Mouse (Mus musculus): ENCODE data around the gene Rpl9-ps6. TPM values are rescaled to one million over a fixed set of nuclear protein-coding genes. Genes with fewer than 3 reads are reported as not detected.

Gene Rpl9-ps6
- polyA plus RNA-seq, 1 experiment from 2014 or later, result 133 TPM

DNA sequence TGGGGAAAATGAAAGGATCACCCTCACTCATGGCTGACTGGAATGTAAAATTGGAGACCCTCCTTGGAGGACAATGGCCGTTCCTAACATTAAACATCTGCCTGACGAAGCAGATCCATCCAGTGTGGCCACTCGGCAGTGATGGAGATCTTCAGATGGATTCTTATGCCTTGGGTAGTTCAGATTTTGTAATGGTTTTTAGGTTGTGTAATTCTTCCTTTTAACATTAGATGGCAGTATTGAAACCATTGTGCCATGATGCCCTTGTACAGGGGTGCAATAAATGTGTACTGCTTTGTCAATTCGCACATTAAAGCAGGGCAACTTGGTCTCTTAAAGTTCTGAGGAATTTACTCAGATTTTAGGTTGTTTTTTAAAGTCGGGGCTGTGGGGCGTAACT, 35.0 kb upstream of the Rpl9-ps6 start:
- Histone ChIP-seq H3K9me3 (ENCODE audit: low read depth, low read length) (no peaks in the 10 kb centered on the region), H3K9ac (no peak overlapping the region), H3K27me3 (ENCODE audit: insufficient read depth, low read length) (no peaks in the 10 kb centered on the region), H3K4me3 (ENCODE audit: low read depth, low read length) (no peak overlapping the region), H3K4me1 (ENCODE audit: insufficient read depth) (no peaks in the 10 kb centered on the region), H3K4me2 (no peak overlapping the region), H3K27ac (ENCODE audit: low read depth) (no peak overlapping the region), H3K36me3 (ENCODE audit: insufficient read depth) (peaks cover 32% of the 10 kb centered on the region)
- ATAC-seq (ENCODE audit: insufficient read depth) (no peak), DNase-seq (peak; percentile 63)
- peak; percentile 63 for TF ChIP-seq CTCF (IDR thresholded peaks at IDR 0.05; ENCODE audit: low read depth)
- 74% methylated on average over 6 of the region's 6 CpGs for WGBS

DNA sequence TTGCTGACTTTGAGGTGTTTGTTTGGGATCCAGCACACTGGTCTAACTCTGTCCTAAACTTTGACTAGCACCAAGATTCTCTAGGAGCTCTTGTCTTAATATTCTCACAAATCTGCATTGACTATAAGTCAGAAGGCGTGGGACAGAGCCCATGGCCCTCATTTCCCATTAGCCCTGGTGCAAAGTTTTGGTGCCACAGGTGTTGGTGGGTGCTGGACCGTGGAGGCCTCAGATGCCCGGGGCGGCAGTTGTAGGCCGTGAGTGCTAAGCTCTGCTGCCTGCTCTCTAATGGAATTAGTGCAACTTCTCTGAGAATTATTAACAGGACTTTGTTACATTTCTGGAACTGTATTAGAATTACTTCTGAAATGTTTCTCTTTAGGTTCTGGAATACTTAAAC, 31.6 kb upstream of the Rpl9-ps6 start:
- Histone ChIP-seq H3K4me3 (ENCODE audit: low read depth, low read length) (no peak overlapping the region), H3K9me3 (ENCODE audit: low read depth, low read length) (no peaks in the 10 kb centered on the region), H3K4me2 (no peak overlapping the region), H3K4me1 (ENCODE audit: insufficient read depth) (no peaks in the 10 kb centered on the region), H3K9ac (no peak overlapping the region), H3K27ac (ENCODE audit: low read depth) (no peak overlapping the region), H3K36me3 (ENCODE audit: insufficient read depth) (peaks cover 51% of the 10 kb centered on the region), H3K27me3 (ENCODE audit: insufficient read depth, low read length) (no peaks in the 10 kb centered on the region)
- no peak for TF ChIP-seq CTCF (IDR thresholded peaks at IDR 0.05; ENCODE audit: low read depth)
- ATAC-seq (ENCODE audit: insufficient read depth) (no peak), DNase-seq (no peak)
- WGBS, result 93% methylated on average over 5 of the region's 5 CpGs

DNA sequence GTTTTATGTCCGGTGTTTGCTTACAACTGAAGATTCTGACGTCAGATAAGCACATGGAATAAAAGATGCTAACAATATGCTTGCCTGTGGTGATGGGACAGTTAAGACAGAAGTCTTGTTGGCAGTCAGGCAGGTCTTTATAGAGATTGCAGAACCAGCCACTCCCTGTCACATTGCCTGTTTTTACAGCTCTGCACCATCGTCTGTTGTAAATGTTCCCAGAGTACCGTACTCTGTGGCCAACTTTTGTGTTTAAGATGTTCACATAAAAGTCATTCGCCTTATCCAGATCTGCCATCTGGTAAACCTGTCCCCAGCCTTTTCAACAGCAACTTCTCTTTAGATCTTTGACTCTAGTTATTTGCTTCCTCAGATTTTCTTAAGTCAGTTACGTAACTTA, 31.0 kb upstream of the Rpl9-ps6 start:
- ATAC-seq (ENCODE audit: insufficient read depth) (no peak), DNase-seq (no peak)
- WGBS, result 80% methylated on average over 6 of the region's 6 CpGs
- no peak for TF ChIP-seq CTCF (IDR thresholded peaks at IDR 0.05; ENCODE audit: low read depth)
- Histone ChIP-seq H3K4me3 (ENCODE audit: low read depth, low read length) (no peak overlapping the region), H3K9me3 (ENCODE audit: low read depth, low read length) (no peaks in the 10 kb centered on the region), H3K27me3 (ENCODE audit: insufficient read depth, low read length) (no peaks in the 10 kb centered on the region), H3K4me1 (ENCODE audit: insufficient read depth) (no peaks in the 10 kb centered on the region), H3K27ac (ENCODE audit: low read depth) (no peak overlapping the region), H3K9ac (no peak overlapping the region), H3K36me3 (ENCODE audit: insufficient read depth) (peaks cover 57% of the 10 kb centered on the region), H3K4me2 (no peak overlapping the region)

DNA sequence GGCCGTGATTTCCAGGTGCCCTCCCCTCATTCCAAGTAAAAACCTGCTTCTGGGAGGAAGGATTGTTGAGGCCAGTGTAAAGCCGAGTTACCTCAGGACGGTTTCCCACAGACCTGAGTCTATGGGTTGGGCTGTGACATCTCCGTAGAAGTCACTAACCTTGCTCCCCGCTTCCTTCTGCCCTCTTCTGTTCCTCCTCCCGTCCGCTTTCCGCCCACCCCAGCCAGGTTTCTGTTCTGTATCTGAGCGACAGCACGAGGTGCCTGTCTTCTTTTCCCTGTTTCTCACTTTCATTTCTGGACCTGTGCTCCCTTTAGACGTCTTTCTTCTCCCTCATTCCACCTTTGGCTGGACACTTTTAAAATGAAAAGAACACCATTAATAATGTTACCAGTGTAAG, 28.7 kb upstream of the Rpl9-ps6 start:
- no peak for DNase-seq
- Histone ChIP-seq H3K27me3 (ENCODE audit: insufficient read depth, low read length) (no peaks in the 10 kb centered on the region), H3K27ac (ENCODE audit: low read depth) (no peak overlapping the region), H3K4me2 (no peak overlapping the region), H3K36me3 (ENCODE audit: insufficient read depth) (peaks cover 62% of the 10 kb centered on the region), H3K4me1 (ENCODE audit: insufficient read depth) (no peaks in the 10 kb centered on the region), H3K4me3 (ENCODE audit: low read depth, low read length) (no peak overlapping the region), H3K9ac (no peak overlapping the region), H3K9me3 (ENCODE audit: low read depth, low read length) (no peaks in the 10 kb centered on the region)
- 88% methylated on average over 11 of the region's 11 CpGs for WGBS
- TF ChIP-seq CTCF (IDR thresholded peaks at IDR 0.05; ENCODE audit: low read depth), result no peak
- ATAC-seq (ENCODE audit: insufficient read depth), result no peak

DNA sequence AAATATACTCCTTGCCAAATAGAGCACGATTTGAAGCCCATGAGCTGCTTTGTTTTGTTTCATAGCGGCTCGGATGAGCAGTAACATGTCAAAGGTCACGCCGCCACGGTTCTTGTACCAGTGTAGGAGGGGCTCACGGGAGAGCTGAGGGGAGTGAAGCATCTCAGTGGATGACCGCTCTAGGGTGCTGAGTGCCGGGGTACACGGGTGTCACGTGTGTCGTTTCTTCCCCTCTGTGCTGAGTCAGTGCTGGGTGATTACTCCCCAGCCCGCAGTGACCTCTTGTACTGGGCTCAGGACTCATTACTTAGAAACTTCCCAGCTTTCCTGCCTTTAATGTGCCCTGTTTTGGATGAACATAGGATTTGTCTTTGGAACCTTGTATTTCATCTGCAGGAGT, 28.2 kb upstream of the Rpl9-ps6 start:
- peaks cover 62% of the 10 kb centered on the region for H3K36me3 ChIP-seq (ENCODE audit: insufficient read depth)
- no peak for TF ChIP-seq CTCF (IDR thresholded peaks at IDR 0.05; ENCODE audit: low read depth)
- no peak overlapping the region for H3K4me3 ChIP-seq (ENCODE audit: low read depth, low read length)
- H3K9me3 ChIP-seq (ENCODE audit: low read depth, low read length), result no peaks in the 10 kb centered on the region
- DNase-seq, result no peak
- H3K4me1 ChIP-seq (ENCODE audit: insufficient read depth), result no peaks in the 10 kb centered on the region
- H3K9ac ChIP-seq, result no peak overlapping the region
- no peaks in the 10 kb centered on the region for H3K27me3 ChIP-seq (ENCODE audit: insufficient read depth, low read length)
- H3K27ac ChIP-seq (ENCODE audit: low read depth), result no peak overlapping the region
- no peak for ATAC-seq (ENCODE audit: insufficient read depth)
- H3K4me2 ChIP-seq, result no peak overlapping the region
- WGBS, result 87% methylated on average over 13 of the region's 13 CpGs

DNA sequence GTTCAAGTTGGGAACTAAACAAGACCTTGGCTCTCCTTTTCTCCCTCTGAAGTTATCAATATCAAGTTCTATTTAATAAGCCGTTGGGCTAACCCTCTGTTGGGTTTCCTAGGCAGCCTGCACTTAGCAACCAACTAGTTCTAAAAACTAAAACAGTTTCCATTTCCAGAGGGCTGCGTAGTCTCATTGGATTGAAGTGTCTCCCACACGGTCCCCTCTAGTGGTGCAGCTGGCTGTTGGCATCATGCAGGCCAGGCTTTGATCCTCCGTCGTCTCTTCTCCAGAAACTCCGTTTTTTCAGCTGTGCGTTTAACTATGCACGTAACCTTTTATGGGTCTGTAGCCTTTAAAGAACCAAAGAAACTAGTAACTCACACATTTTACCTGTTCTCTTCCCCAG, 27.1 kb upstream of the Rpl9-ps6 start:
- H3K27me3 ChIP-seq (ENCODE audit: insufficient read depth, low read length), result no peaks in the 10 kb centered on the region
- no peak for DNase-seq
- no peak for TF ChIP-seq CTCF (IDR thresholded peaks at IDR 0.05; ENCODE audit: low read depth)
- H3K4me3 ChIP-seq (ENCODE audit: low read depth, low read length), result no peak overlapping the region
- no peak overlapping the region for H3K27ac ChIP-seq (ENCODE audit: low read depth)
- H3K4me2 ChIP-seq, result no peak overlapping the region
- H3K36me3 ChIP-seq (ENCODE audit: insufficient read depth), result peaks cover 52% of the 10 kb centered on the region
- no peaks in the 10 kb centered on the region for H3K9me3 ChIP-seq (ENCODE audit: low read depth, low read length)
- WGBS, result 80% methylated on average over 8 of the region's 8 CpGs
- H3K9ac ChIP-seq, result no peak overlapping the region
- no peaks in the 10 kb centered on the region for H3K4me1 ChIP-seq (ENCODE audit: insufficient read depth)
- no peak for ATAC-seq (ENCODE audit: insufficient read depth)

DNA sequence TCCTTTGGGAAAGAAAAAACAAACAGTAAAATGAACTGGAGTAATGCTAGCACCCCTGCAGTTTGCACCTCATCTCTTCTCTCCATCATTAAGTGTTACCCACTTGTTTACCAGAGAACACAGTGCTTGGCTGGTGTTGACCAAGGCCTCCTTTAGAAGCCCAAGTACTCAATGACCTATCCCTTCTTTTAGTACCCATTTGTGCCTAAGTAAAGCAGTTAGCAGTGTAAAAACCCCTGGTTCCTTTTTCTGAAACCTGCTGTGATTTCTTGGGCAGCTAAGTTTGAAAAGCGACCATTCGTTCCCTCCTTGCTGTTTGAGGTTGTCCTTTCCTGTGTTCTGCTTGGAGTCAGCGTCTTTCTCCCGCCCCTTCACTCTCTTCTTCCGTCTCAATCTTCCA, 26.6 kb upstream of the Rpl9-ps6 start:
- no peaks in the 10 kb centered on the region for H3K9me3 ChIP-seq (ENCODE audit: low read depth, low read length)
- WGBS, result 94% methylated on average over 5 of the region's 5 CpGs

DNA sequence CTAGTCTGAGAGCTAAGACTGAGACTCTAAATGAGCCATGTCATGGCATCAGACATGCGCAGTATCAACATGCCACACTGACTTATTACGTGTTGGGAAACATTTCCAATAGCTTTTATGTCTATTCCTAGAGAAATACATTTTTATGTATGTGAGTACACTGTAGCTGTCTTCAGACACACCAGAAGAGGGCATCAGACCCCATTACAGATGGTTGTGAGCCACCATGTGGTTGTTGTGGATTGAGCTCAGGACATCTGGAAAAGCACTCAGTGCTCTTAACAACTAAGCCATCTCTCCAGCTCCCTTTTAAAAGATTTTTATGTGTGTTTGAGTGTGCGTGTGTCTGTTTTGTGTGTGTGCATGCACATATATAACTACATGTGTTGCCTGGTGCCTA, 26.0 kb upstream of the Rpl9-ps6 start:
- no peaks in the 10 kb centered on the region for H3K9me3 ChIP-seq (ENCODE audit: low read depth, low read length)
- no peak for ATAC-seq (ENCODE audit: insufficient read depth)
- H3K4me2 ChIP-seq, result no peak overlapping the region
- H3K27me3 ChIP-seq (ENCODE audit: insufficient read depth, low read length), result no peaks in the 10 kb centered on the region
- no peak for DNase-seq
- no peak for TF ChIP-seq CTCF (IDR thresholded peaks at IDR 0.05; ENCODE audit: low read depth)
- WGBS, result 96% methylated on average over 3 of the region's 3 CpGs
- H3K27ac ChIP-seq (ENCODE audit: low read depth), result no peak overlapping the region
- no peaks in the 10 kb centered on the region; the same call in 1 of the 2 replicates for H3K4me1 ChIP-seq (ENCODE audit: insufficient read depth)
- no peak overlapping the region for H3K9ac ChIP-seq
- peaks cover 50% of the 10 kb centered on the region for H3K36me3 ChIP-seq (ENCODE audit: insufficient read depth)
- H3K4me3 ChIP-seq (ENCODE audit: low read depth, low read length), result no peak overlapping the region

More for the DNA sequence above, 26.6 kb upstream of the Rpl9-ps6 start:
- Histone ChIP-seq H3K4me1 (ENCODE audit: insufficient read depth) (no peaks in the 10 kb centered on the region), H3K4me3 (ENCODE audit: low read depth, low read length) (no peak overlapping the region), H3K36me3 (ENCODE audit: insufficient read depth) (peaks cover 50% of the 10 kb centered on the region), H3K9ac (no peak overlapping the region), H3K27ac (ENCODE audit: low read depth) (no peak overlapping the region), H3K4me2 (no peak overlapping the region), H3K27me3 (ENCODE audit: insufficient read depth, low read length) (no peaks in the 10 kb centered on the region)
- ATAC-seq (ENCODE audit: insufficient read depth) (no peak), DNase-seq (no peak)
- no peak for TF ChIP-seq CTCF (IDR thresholded peaks at IDR 0.05; ENCODE audit: low read depth)
